Mouse (Mus musculus) E14TG2a.4 (cell line): Measurements from ENCODE around the gene Ace.

Experiments
- CTCF ChIP-seq: conservative IDR thresholded peaks from 2 replicates; pipeline ENCODE4 v1.5.1; 2014; ENCODE audit warnings: low read length
- NANOG ChIP-seq: IDR thresholded peaks from 2 replicates; pipeline ENCODE4 v1.6.1; 2014; ENCODE audit warnings: borderline replicate concordance, low read length, mixed read lengths
- POU5F1 ChIP-seq: IDR thresholded peaks from 2 replicates; pipeline ENCODE4 v1.6.1; 2014; ENCODE audit warnings: low read length, borderline replicate concordance

DNA sequence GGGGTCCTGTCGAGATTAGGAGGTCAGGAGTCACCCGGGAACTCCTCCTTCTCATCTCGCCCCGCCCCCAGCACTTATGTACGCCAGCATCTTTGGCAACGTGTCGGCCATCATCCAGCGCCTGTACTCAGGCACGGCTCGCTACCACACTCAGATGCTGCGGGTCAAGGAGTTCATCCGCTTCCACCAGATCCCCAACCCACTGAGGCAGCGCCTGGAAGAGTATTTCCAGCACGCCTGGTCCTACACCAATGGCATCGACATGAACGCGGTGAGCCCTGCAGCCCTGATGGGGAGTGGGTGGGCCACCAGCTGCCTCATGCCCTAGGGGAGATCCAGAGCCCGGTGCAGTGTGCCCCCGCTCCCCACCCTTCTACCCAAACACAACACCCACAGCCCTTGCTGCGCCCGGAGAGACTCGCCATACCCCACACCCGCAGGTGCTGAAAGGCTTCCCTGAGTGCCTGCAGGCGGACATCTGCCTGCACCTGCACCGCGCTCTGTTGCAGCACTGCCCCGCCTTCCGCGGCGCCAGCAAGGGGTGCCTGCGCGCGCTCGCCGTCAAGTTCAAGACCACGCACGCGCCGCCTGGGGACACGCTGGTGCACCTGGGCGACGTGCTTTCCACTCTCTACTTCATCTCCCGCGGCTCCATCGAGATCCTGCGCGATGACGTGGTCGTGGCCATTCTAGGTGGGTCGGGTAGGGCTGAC, 52.5 kb downstream of the Ace start:
- no peak for TF ChIP-seq CTCF
- no peak for TF ChIP-seq NANOG
- no peak for TF ChIP-seq POU5F1
